Mouse (Mus musculus) cortical plate, adult 2 months (tissue): ENCODE data around the gene Olfr1357. TPM values are rescaled to one million over a fixed set of nuclear protein-coding genes. Genes with fewer than 3 reads are reported as not detected.
"Not testable (repeated sequence)": the region's sequence is repeated elsewhere in the genome, so short reads cannot be mapped to it uniquely, and the experiment has no call there.

ENCODE experiments used
- H3K27ac ChIP-seq: fragments of 200-500 bp; 2 replicates; pipeline ENCODE4 v1.5.1; 2012; ENCODE audit warnings: low read length, control low read depth, inconsistent platforms; ENCODE audit not compliant: insufficient read depth
- H3K4me1 ChIP-seq: fragments of 200-500 bp; 2 replicates; pipeline ENCODE4 v1.6.1; 2011; ENCODE audit warnings: low read length; ENCODE audit not compliant: control insufficient read depth, insufficient read depth
- H3K4me3 ChIP-seq: fragments of 200-500 bp; 2 replicates; pipeline ENCODE4 v1.5.1; 2011; ENCODE audit warnings: mild to moderate bottlenecking, low read length, control low read depth; ENCODE audit not compliant: insufficient read depth
- CTCF ChIP-seq: fragments of 200-500 bp; IDR thresholded peaks from 2 replicates; pipeline ENCODE4 v1.5.1; 2011; ENCODE audit warnings: mild to moderate bottlenecking, control low read depth, low read length; ENCODE audit not compliant: insufficient read depth; ENCODE audit errors: extremely low read depth
- POLR2A ChIP-seq: fragments of 200-500 bp; IDR thresholded peaks from 2 replicates; pipeline ENCODE4 v1.6.1; 2011; ENCODE audit warnings: mild to moderate bottlenecking, low read length, control low read depth; ENCODE audit not compliant: insufficient read depth; ENCODE audit errors: extremely low read depth
- polyA plus RNA-seq: library from polyadenylated mRNA; depleted of rRNA; stranded (reverse); fragments of >200 nt; gene quantifications from 2 replicates; pipeline ENCODE4 v1.2.3, GENCODE M21; 2012; rRNA removed

Gene Olfr1357
- not detected in 2 replicates for polyA plus RNA-seq

- Histone ChIP-seq H3K27ac (no peak within 1 kb of the TSS), H3K4me3 (no peak within 1 kb of the TSS), H3K4me1 (no peaks in the 10 kb centered on the region)
- no peak for TF ChIP-seq CTCF
Observed at GRCm38 (mm10) chr10:78617974-78618373, at the start of gene Olfr1357. Olfr1357 (minus strand) TSS chr10:78618074.

GRCm38 (mm10) chr10:78666696-78667095, 48.8 kb upstream of the Olfr1357 start:
- H3K4me3 ChIP-seq, H3K27ac ChIP-seq, H3K4me1 ChIP-seq: not testable (repeated sequence)

- TF ChIP-seq CTCF, result no peak
- TF ChIP-seq POLR2A, result no peak
- Histone ChIP-seq H3K4me3 (no peak overlapping the region), H3K27ac (no peak overlapping the region), H3K4me1 (no peaks in the 10 kb centered on the region)
Observed at GRCm38 (mm10) chr10:78664546-78664945, 46.7 kb upstream of the Olfr1357 start.

GRCm38 (mm10) chr10:78661198-78661597, 43.3 kb upstream of the Olfr1357 start:
- Histone ChIP-seq H3K27ac (no peak overlapping the region), H3K4me1 (no peaks in the 10 kb centered on the region), H3K4me3 (no peak overlapping the region)
- no peak for TF ChIP-seq CTCF
- no peak for TF ChIP-seq POLR2A

GRCm38 (mm10) chr10:78632311-78632710, 14.4 kb upstream of the Olfr1357 start:
- H3K27ac ChIP-seq, result no peak overlapping the region
- no peaks in the 10 kb centered on the region for H3K4me1 ChIP-seq
- TF ChIP-seq POLR2A, result no peak
- TF ChIP-seq CTCF, result peak; percentile 84
- H3K4me3 ChIP-seq, result no peak overlapping the region

- no peak overlapping the region for H3K4me3 ChIP-seq
- TF ChIP-seq CTCF (no peak), POLR2A (no peak)
Observed at GRCm38 (mm10) chr10:78630194-78630593, 12.3 kb upstream of the Olfr1357 start.

GRCm38 (mm10) chr10:78623143-78623542, 5.3 kb upstream of the Olfr1357 start:
- not testable (repeated sequence) for H3K4me3 ChIP-seq, H3K4me1 ChIP-seq

More at GRCm38 (mm10) chr10:78630194-78630593, 12.3 kb upstream of the Olfr1357 start:
- H3K27ac ChIP-seq, result no peak overlapping the region
- H3K4me1 ChIP-seq, result no peaks in the 10 kb centered on the region

GRCm38 (mm10) chr10:78607602-78608001, 10.3 kb downstream of the Olfr1357 start:
- TF ChIP-seq POLR2A, result no peak
- TF ChIP-seq CTCF, result no peak
- H3K27ac ChIP-seq, result no peak overlapping the region
- H3K4me3 ChIP-seq, result no peak overlapping the region
- no peaks in the 10 kb centered on the region for H3K4me1 ChIP-seq

More at GRCm38 (mm10) chr10:78623143-78623542, 5.3 kb upstream of the Olfr1357 start:
- not testable (repeated sequence) for H3K27ac ChIP-seq

- TF ChIP-seq POLR2A (no peak), CTCF (peak; percentile 66)
- Histone ChIP-seq H3K27ac (no peak overlapping the region), H3K4me3 (no peak overlapping the region), H3K4me1 (no peaks in the 10 kb centered on the region)
Observed at GRCm38 (mm10) chr10:78605080-78605479, 12.8 kb downstream of the Olfr1357 start.

- Histone ChIP-seq H3K4me3 (no peak overlapping the region), H3K27ac (no peak overlapping the region), H3K4me1 (no peaks in the 10 kb centered on the region)
- no peak for TF ChIP-seq POLR2A
- no peak for TF ChIP-seq CTCF
Observed at GRCm38 (mm10) chr10:78599865-78600264, 18.0 kb downstream of the Olfr1357 start.

GRCm38 (mm10) chr10:78594566-78594965, 23.3 kb downstream of the Olfr1357 start:
- no peak overlapping the region for H3K27ac ChIP-seq
- TF ChIP-seq POLR2A (no peak), CTCF (no peak)
- H3K4me3 ChIP-seq, result no peak overlapping the region
- H3K4me1 ChIP-seq, result no peaks in the 10 kb centered on the region
